Mouse (Mus musculus): ENCODE results near the gene Sh2d7. TPM values are rescaled to one million over a fixed set of nuclear protein-coding genes. Genes with fewer than 3 reads are reported as not detected.
A peak's percentile ranks its signal among the peaks of the same experiment; 100 is the strongest.
"Not testable (repeated sequence)": the region's sequence is repeated elsewhere in the genome, so short reads cannot be mapped to it uniquely, and the experiment has no call there.

Gene Sh2d7
- total RNA-seq, 2 experiments from 2014 or later = not detected

DNA sequence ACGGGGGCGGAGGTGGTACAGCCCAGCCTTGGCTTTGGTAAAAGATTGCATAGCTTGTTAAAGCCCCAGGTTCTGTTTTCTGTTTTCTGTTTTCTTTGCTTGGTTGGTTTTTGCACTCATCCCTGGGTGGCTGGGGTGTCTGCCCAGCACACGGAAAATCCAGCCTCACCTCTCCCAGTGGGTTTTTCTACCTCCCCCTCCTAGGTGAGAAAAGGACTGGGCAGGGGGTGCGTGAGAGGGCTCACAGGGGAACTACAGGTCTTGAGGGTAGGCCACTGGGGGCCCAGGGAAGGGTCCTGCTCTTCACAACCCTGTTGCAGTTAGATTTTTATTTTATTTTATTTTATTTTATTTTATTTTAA is 6.2 kb downstream of the Sh2d7 start:
- no peak for DNase-seq

DNA sequence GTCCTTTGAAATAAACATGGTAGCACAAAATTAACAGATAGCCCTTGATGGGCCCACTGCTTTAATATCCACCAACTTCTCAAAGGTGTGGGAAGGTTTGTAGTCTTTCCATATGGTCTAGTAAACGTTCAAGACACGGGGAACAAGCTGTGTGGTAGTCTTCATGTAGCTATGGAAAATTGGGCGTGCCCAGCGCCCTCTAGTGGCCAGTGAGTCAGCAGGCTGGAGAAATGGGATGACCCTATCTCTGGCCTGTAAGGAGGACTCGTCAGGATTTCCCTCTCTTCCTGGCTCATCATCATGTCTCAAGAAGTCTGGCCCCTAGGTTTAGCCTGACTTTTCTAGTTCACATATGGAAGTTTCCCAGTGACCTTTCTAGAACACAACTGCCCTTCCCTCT is 8.8 kb downstream of the Sh2d7 start:
- DNase-seq = peak; percentile 71

DNA sequence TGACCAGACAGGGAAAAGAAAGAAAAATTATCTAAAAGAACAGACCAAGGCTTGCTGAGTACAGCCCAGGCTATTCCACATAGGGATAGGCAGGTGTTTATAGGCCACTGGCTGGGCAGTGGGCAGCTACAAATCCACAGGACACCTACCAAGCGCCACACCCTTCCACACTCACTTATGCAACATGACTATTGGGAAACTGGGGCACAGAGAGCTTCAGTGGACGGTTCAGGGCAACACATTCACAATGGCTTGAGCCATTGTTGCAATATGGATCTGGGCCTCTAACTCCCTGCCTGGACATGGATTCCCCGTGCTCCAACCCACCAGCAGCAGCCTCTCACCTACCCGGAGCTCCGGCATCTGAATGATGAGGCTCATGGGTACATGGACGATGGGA is 10.6 kb downstream of the Sh2d7 start:
- DNase-seq = no peak

DNA sequence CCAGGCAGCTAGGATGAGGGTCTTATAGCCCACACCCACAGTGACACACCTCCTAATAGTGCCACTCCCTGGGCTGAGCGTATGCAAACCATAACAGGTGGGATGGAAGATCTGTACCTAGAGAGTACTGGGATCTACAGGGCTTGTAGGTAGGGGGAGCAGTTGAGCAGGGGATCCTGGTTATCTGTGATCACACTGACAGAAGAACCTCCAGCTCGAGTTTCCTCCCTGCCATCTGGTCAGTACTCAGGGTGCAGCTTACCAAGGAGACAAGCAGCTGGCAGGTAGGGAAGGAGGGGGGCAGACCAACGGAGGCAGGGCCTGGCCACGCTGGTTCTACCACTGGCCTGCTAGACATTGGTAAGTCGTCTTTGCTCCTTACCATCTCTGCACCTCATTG is 13.6 kb downstream of the Sh2d7 start:
- DNase-seq = peak; percentile 18

DNA sequence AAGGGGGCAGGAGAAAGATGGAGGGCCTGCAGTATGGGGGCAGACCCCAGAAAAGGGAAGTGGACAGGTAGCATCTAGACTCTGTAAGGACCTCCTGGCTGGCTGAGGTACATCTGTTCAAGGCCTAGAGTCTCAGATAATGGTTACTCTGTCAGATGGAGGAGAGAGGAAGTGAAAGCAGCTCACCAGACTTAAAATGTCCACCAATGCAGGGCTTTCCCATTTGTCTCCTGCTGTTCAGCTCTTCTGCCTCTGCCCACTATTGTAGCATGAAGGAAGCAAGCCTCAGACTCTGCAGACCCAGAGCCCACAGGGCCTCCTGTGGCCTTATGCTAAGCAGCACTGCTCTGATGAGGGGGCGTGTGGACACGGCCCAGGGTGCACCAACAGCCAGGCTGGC is 16.3 kb downstream of the Sh2d7 start:
- DNase-seq = no peak

DNA sequence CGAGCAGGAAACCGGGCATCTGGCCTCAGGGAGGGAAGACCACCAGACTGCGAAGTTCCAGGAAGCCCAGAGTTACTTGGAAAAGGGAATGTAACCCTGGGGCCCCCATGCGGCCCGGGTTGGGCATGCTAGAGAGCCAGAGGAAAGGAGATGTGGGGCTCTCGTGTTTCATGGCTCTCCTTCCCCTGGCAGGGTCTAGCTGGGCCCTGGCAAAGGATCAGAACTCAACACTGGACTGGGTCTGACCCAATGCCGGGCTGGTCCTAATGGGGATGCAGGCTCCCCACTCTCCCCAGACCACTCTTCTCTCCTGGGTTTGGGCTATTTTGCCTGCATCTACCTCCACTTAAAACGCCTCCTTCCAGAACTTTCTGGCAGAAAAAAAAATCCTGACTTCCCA is 19.9 kb downstream of the Sh2d7 start:
- DNase-seq = no peak

DNA sequence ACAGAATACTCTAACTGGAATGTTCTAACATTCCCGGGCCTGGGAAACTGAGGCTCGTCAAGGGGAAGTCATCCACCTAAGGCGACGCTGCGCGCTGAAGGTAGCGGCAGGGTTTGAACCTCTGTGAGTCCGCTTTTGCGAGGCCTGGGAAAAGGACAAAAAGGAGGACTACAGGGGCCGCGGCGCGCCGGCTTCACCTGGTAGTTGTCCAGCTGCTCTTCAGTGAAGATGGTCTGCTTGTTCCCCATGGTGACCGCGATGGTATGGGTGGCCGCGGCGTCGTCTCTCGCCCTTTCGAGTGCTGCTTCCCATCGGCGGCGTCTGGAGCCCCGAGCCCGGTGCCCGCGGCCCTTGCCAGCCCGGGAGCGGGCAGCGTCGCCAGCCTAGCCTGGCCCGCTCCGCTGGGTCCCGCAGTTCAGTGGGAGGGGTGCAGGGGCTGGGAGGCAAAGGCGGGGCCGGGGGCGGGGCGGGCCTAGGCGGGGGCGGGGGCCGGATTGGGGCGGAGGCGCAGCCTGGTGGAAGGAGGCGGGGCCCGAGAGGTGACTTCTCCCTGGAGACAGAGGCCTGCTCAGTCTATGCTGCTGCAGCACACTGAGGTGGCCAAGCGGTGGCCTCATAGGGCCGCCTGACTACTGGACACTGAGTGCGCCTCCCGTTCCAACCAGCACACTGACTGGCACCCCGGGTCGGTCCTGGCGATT is 21.1 kb downstream of the Sh2d7 start, which contains the start of gene Cib2:
Cib2 (minus strand) TSS at position 448 of the 701 bp plus-strand sequence.
- DNase-seq = peak; percentile 83

DNA sequence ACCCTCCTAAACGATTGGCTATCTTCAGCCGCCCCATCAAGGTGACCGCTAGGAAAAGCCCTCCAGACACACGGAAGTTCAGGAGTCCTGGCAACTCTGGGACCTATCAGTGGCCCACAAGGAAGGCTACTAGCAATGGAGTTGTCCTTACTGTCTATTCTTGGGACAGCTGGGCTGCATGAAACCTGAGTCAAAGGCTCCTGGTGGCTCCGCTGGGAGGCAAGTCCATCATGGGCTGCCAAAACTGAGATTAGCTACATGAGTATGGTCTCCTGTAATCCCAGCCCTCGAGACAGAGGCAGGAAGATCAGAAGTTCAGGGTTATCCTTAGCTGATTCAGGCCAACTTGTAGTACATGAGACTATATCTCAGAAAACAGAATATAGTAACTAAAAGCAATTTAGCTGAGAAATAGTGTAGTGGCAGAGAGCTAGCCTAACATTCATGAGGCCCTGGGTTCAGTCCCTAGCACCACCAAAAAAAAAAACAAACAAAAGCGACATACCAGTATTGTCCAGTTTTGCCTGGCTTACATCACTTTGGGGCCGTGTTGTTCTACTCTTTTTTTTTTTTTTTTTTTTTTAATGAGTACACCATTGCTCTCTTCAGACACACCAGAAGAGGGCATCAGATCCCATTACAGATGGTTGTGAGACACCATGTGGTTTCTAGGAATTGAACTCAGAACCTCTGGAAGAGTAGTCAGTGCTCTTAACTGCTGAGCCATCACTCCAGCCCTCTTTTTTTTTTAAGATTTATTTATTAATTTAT is 22.2 kb downstream of the Sh2d7 start:
- DNase-seq = no peak

DNA sequence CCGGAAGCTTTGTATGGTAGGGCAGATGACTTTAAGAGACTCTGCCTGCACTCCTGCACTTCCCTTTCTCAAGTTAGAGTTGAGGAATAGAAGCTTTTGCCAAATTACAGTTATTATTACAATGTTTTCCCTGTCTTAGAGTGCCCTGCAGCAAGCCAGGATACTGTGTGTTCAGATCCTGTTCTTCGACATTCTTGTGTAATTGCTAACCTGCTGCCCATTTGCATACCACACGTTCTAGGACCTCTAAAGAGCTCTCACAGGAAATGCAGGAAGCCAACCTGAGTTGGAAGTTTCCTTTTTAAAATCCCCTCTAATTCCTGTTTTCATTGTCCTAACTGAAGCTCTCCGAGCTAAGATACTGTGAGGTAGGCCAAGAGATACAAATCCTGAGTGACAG is 28.2 kb downstream of the Sh2d7 start:
- no peak for DNase-seq

DNA sequence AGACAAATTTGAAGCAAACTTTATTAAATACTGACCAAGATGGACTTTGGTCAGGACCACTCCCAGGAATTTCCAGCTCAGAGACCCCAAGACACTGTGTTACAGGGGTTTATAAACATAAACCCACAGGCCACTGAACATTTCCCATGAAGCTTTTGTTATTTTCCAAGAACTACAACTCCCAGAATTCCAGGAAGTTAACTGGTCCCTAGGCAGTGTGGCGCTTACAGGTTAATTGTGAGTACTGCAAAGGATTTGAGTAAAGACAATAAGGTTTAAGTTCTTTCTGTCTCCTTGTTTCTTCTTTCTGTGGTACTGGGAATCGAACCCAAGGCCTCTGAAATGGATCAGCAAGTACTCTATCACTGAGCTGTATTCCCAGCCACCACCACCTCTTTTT is 29.9 kb downstream of the Sh2d7 start:
- DNase-seq = no peak

DNA sequence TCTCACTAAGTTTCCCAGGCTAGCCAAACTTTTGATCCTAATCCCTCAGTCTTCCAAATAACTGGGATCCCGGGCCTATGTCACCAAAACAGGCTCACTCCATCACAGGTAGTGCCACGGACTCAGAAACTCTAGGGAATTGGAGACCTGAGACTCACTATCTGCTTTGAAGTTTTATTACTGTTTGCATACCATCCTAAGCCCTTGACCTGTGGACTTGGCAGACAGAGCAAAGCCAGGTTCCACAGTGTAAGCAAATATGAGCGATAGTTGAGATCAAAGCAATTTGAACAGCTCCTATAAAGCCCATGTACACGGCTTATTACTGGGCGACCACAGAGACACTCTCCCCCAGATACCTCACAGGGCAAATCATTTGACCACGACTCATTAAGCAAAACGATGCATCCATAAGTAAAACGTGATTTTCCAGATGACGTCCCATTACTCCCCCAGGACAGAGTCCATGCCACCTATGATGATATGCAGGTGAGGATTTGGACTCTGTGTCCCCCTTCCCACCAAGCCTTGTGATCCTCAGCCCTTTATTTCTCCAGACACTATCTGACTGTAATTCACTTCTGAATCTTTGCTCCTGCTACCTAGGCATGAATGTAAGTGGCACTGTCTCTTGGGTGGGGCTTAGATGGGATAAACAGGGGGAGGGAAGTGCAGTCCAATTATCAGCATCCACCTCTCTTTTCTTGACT is 32.5 kb downstream of the Sh2d7 start:
- DNase-seq = no peak

DNA sequence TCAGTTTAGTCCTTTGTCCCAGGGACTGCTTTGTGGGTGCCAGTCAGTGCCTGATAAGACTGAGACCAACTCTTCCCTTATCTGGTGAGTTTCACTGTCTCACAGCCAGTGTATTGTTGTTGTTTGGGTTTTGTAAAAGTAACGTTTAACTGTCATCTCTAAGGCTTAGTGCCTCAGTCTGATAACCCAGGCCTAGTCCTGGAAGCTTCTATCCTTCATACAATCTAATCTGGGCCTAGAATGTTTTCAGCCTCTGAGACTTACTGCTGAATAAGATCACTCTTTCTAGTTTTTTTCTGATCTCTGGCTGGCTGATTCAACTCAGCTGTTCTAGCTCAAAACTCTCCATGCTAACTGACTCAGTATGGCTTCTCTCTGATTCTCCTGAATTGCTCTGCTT is 44.9 kb downstream of the Sh2d7 start:
- DNase-seq = no peak

DNA sequence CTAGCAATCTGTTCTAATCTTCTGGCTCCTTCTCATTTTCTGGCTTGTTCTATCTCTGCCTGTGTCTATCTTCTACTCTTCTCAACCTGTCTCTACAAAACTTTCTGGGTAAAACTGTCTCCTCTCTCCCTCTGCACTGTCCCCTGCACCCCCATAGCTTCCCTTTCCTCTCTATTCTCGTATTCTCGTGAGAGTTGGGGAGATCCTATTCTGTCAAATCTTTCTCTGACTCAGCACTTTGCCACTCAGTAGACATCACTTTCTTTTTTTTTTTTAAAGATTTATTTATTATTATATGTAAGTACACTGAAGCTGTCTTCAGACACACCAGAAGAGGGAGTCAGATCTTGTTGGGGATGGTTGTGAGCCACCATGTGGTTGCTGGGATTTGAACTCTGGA is 45.3 kb downstream of the Sh2d7 start:
- not testable (repeated sequence) for DNase-seq

DNA sequence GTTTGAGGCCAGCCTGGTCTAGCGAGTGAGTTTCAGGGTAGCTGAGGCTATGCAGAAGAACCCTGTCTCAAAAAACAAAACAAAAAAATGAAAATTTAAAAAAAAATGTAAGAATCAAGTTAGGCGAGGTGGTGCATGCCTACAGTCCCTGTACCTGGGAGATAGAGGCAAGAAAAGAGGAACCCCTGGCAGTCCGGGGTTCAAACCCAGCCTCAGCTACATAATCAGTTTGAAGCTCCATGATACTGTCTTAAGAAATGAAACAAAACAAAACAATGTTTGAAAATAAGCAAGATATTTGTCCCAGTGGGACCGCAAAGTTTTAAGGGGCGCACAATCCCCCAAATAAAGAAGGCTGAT is 47.0 kb downstream of the Sh2d7 start:
- no peak for DNase-seq

DNA sequence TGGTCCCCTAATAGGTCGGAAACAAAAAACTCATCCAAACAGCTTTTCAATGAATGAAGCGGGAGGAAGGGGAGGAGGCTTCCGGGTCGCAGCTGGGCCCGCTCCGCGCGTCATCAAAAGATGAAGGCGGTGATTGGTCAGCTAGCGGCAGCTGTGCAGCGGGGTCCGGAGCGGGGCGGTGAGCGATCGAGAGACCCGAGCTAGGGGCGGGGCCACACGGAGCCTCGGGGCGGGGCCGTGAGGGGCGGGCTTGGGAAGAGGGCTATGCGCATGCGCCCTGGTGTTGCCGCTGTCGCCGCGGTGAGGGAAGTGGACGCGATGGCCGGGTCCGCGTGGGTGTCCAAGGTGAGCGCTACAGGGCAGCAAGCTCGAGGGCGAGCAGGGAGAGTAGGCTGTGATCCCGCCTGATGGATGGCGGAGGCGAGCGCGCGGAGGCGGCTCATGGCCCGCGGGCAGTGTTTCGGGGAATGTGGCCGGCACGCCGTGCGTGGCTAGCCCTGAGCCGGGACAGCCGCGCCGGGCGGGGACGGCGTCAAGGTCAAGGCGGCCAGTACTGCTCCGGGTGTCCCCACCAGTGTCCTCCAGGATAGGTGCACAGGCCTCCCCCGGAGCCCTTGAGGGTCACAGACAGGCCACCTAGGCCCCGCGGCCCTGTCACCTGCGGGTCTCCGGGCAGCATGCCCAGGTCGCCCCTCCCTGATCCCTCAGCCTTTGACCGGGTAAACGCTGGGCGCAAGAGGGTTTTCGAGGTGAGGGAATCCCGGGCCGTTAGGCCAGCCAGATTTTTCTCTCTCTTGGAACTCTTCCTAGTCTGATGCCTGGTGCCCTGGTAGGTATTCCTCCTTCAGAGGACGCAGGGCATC is 47.6 kb downstream of the Sh2d7 start, which contains the start of gene Idh3a:
Idh3a (plus strand) TSS at position 136 of the 863 bp plus-strand sequence.
- DNase-seq = peak; percentile 100

DNA sequence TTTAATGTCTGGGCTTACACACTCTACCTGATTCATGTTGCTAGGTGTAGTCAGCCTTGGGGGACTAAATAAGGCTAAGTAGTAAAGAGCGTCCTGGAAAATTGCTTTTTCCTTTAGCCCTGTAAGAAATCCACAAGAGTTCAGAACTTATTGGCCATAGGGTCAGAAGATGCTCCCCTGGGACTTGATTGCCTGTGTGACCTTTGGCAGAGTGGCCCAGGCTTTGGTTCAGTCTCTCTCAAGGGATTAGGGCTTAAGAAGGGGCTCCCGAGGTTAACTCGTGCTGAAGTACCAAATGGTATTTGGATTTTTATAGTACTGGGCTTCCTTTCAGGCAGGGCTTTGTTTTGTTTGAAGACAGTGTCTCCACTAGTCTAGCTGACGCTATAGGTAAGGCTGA is 49.1 kb downstream of the Sh2d7 start:
- DNase-seq = no peak

DNA sequence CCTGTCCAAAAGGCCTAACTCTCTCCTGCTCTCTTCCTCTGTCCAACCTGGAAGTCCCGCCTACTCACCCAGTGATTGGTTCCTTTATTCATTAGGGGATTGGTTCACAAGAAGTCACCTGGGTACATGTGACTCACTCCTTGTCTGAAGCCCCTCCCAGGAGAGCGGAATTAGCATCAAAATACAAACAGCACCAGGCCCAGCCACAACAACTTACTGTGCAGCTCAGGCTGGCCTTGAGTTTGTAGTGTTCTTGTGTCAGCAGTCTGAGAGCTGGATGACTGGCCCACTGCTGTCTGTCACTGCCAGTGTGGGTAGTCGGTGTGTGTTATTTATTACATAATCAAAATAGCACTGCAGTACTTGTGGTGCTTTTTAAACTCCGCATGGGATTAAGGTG is 54.9 kb downstream of the Sh2d7 start:
- not testable (repeated sequence) for DNase-seq

Other genes with a start within 250 kb of the Sh2d7 start
- gene Dmxl2, start 37.4 kb upstream of the Sh2d7 start, total RNA-seq (2021) = 10 to 100 TPM; 21.2 to 24.5 TPM
- gene Cib2, start 21.2 kb downstream of the Sh2d7 start, total RNA-seq (2021) = 1 to 10 TPM; 1.5 to 2.1 TPM
- gene Idh3a, start 47.4 kb downstream of the Sh2d7 start, total RNA-seq (2021) = 100 to 1,000 TPM; 502 TPM
- gene Acsbg1, start 122.9 kb downstream of the Sh2d7 start, total RNA-seq (2021) = under 1 TPM in 1 of 2 experiments, not detected in 1; 0.09 TPM
- gene Dnaja4, start 159.9 kb downstream of the Sh2d7 start, total RNA-seq (2021) = 10 to 100 TPM; 40.7 to 43.7 TPM
- gene Wdr61, start 195.5 kb downstream of the Sh2d7 start, total RNA-seq (2021) = 10 to 100 TPM; 47.1 to 49.9 TPM
- gene Crabp1, start 225.8 kb downstream of the Sh2d7 start, total RNA-seq (2021) = under 1 TPM in 1 of 2 experiments, not detected in 1; 0.45 TPM

Data from heart, postnatal 4 days (tissue).